Mouse (Mus musculus): ENCODE data around the gene Slc30a2.

The Slc30a2 gene

GRCm38 (mm10) chr4:134401181-134401661 lies 58.2 kb downstream of the Slc30a2 start:
- no peak for DNase-seq (ENCODE audit: low read depth)

GRCm38 (mm10) chr4:134401856-134402570 lies 59.0 kb downstream of the Slc30a2 start:
- no peak for DNase-seq (ENCODE audit: low read depth)

DNA sequence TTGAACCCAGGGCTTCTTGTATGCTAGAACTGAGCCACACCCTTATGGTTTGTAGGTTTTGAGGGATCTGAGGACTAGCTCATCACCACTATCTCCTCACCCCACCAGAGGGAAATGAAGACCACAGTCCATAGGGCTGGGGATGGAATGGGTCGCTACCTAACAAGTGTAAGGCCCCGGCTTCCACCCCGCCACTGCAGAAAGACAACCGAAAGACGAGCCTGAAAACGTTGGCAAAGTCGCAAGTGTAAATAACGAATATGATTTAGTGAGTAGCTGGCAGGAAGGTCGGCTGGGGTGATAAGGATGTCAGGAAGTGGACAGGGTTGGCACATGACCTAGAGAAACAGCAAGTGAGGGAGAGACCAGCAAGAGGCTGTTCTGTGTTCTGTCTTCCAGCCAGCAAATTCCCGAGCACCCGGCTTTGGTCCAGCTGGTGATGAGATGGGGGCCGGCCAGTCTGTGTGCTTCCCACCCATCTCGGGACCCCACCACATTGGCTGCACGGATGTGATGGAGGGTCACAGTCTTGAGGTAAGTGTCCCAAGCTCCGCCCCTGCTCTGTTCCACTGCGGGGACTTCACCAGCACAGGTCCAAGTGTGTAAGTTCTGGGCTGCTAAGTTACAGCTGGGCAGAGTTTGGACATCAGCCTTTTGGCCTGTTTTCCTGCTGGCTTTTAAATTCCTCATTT lies 59.7 kb downstream of the Slc30a2 start:
- DNase-seq (ENCODE audit: low read depth) = no peak

DNA sequence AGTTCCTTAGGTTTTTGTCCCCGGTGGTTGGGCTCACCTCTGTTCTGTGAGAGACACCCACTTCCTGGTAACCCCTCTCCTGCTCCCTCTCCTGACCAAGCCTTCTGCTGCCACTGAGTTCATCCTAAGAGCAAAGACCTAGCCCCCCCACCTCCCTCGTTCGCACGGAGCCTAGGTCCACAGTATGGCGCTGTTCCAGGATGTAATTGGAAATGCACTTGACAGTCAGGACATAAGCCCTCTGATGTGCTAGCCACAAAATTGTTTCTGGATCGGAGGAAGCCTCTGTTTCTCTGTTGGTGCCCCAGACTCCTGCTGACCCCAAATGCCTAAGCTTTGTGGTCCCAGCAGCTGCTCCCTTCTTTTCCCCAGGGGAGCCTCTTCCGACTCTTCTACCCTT lies 60.7 kb downstream of the Slc30a2 start:
- DNase-seq (ENCODE audit: low read depth) = no peak
